Mouse (Mus musculus) kidney, adult 2 months (tissue): Measurements from ENCODE around the gene Nfatc2.

Experiments used
- CTCF ChIP-seq: fragments of 200-500 bp; conservative IDR thresholded peaks from 2 replicates; pipeline ENCODE4 v1.5.1; 2011; ENCODE audit warnings: low read depth, mild to moderate bottlenecking, control low read depth, low read length, moderate library complexity, mixed read lengths; ENCODE audit not compliant: insufficient read depth, insufficient read length
- POLR2A ChIP-seq: fragments of 200-500 bp; IDR thresholded peaks from one replicate; pipeline ENCODE4 v1.6.1; 2011; ENCODE audit warnings: low read depth, low read length, control low read depth

GRCm38 (mm10) chr2:168441494-168441893, 160.0 kb downstream of the Nfatc2 start:
- no peak for TF ChIP-seq POLR2A
- no peak for TF ChIP-seq CTCF
